Mouse (Mus musculus): ENCODE data around the gene Ppp2r3c. TPM values are rescaled to one million over a fixed set of nuclear protein-coding genes. Genes with fewer than 3 reads are reported as not detected.
"Not testable (repeated sequence)": the region's sequence is repeated elsewhere in the genome, so short reads cannot be mapped to it uniquely, and the experiment has no call there.

The Ppp2r3c gene
- polyA plus RNA-seq, 1 experiment from 2014 or later = 7.2 TPM

DNA sequence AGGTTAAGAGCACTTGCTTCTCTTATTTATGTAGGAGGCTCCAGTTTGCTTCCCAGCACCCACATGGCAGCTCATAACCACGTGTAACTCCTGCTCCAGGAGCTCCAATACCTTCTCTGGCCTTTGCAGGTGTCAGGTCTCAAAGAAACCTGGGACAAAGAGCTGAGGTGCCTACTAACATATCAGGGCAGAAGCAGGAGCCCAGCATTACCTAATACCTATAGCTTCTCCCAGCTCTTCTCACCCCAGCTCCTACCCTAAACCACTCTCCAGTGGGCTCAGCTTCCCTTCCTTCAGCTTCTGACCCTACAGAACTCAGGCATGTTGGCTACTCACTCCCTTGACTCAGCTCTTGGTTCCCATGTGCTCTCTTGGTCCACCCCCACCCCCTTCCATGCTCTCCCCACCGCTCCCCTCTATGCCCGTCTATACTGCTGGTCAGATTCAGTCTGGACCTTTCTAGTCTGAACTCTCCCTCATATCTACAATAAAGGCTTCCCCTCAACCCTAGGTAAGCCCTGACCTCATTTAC, 1.9 kb downstream of the Ppp2r3c start:
- TF ChIP-seq CTCF (IDR thresholded peaks at IDR 0.05; ENCODE audit: low read depth) = no peak
- no peak for TF ChIP-seq EP300 (optimal IDR thresholded peaks at IDR 0.05)

DNA sequence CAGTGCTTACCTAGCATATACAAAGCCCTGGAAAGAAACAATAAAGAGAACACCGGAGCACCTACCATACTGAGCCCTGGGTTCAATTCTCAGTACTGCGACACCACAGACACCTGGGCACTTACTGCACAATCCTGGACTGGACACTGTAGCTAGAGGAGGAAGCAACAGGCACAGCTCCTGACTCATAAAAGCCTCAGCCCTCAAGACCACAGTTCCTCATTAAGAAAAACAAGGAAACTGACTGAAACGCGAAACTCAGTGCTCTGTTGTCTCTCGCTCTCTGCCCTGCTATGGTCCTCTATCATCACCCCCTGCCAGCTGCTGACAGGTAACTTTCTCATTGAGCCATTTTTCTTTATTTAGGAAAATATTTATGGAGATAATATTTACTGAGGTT, 3.5 kb downstream of the Ppp2r3c start, which contains the start of gene 1110008L16Rik:
TSS of gene 1110008L16Rik (plus strand) at position 242 of the 400 bp plus-strand sequence.
- H3K9ac ChIP-seq (ENCODE audit: low read length) = no peak within 1 kb of the TSS
- WGBS = 74% methylated on average over 5 of the region's 5 CpGs
- H3K36me3 ChIP-seq (ENCODE audit: control insufficient read depth, insufficient read depth, low read length) = peaks cover 14% of the 10 kb centered on the region; the same call in 1 of the 2 replicates
- TF ChIP-seq CTCF (IDR thresholded peaks at IDR 0.05; ENCODE audit: low read depth) (no peak), EP300 (optimal IDR thresholded peaks at IDR 0.05) (no peak)
- no peak within 1 kb of the TSS for H3K27ac ChIP-seq (replicated peaks)
- H3K27me3 ChIP-seq (ENCODE audit: control insufficient read depth, insufficient read depth, low read length) = no peaks in the 10 kb centered on the region
- no peaks in the 10 kb centered on the region for H3K9me3 ChIP-seq (ENCODE audit: control insufficient read depth, low read length)
- DNase-seq (ENCODE audit: low spot score) (no peak), ATAC-seq (ENCODE audit: low FRiP score, low TSS enrichment) (no peak; the same call in 1 of the 2 replicates)
- no peaks in the 10 kb centered on the region for H3K4me1 ChIP-seq (replicated peaks; ENCODE audit: control insufficient read depth, insufficient read depth)
- no peak within 1 kb of the TSS for H3K4me2 ChIP-seq (replicated peaks; ENCODE audit: low read depth)
- no peak within 1 kb of the TSS for H3K4me3 ChIP-seq (ENCODE audit: low read depth, low read length)

More for the DNA sequence above, 1.9 kb downstream of the Ppp2r3c start:
- Histone ChIP-seq H3K9ac (ENCODE audit: low read length) (no peak overlapping the region), H3K27me3 (ENCODE audit: control insufficient read depth, insufficient read depth, low read length) (no peaks in the 10 kb centered on the region), H3K27ac (replicated peaks) (no peak overlapping the region), H3K9me3 (ENCODE audit: control insufficient read depth, low read length) (no peaks in the 10 kb centered on the region), H3K4me3 (ENCODE audit: low read depth, low read length) (no peak overlapping the region), H3K4me2 (replicated peaks; ENCODE audit: low read depth) (no peak overlapping the region), H3K36me3 (ENCODE audit: control insufficient read depth, insufficient read depth, low read length) (peaks cover 8% of the 10 kb centered on the region; the same call in 1 of the 2 replicates), H3K4me1 (replicated peaks; ENCODE audit: control insufficient read depth, insufficient read depth) (no peaks in the 10 kb centered on the region)
- DNase-seq (ENCODE audit: low spot score) (no peak), ATAC-seq (ENCODE audit: low FRiP score, low TSS enrichment) (no peak)
- WGBS = 79% methylated on average over 3 of the region's 3 CpGs

GRCm38 (mm10) chr12:55298112-55298511, 4.7 kb downstream of the Ppp2r3c start:
- Histone ChIP-seq H3K4me3 (ENCODE audit: low read depth, low read length) (no peak overlapping the region), H3K36me3 (ENCODE audit: control insufficient read depth, insufficient read depth, low read length) (peaks cover 21% of the 10 kb centered on the region; the same call in 1 of the 2 replicates), H3K4me1 (replicated peaks; ENCODE audit: control insufficient read depth, insufficient read depth) (no peaks in the 10 kb centered on the region), H3K27ac (replicated peaks) (no peak overlapping the region), H3K9me3 (ENCODE audit: control insufficient read depth, low read length) (no peaks in the 10 kb centered on the region), H3K4me2 (replicated peaks; ENCODE audit: low read depth) (no peak overlapping the region), H3K9ac (ENCODE audit: low read length) (no peak overlapping the region), H3K27me3 (ENCODE audit: control insufficient read depth, insufficient read depth, low read length) (no peaks in the 10 kb centered on the region)
- DNase-seq (ENCODE audit: low spot score) (no peak), ATAC-seq (ENCODE audit: low FRiP score, low TSS enrichment) (no peak)
- WGBS = 92% methylated on average over 9 of the region's 9 CpGs
- TF ChIP-seq EP300 (optimal IDR thresholded peaks at IDR 0.05) = no peak
- no peak for TF ChIP-seq CTCF (IDR thresholded peaks at IDR 0.05; ENCODE audit: low read depth)

GRCm38 (mm10) chr12:55277583-55277982, 25.2 kb downstream of the Ppp2r3c start:
- not testable (repeated sequence) for H3K9ac ChIP-seq (ENCODE audit: low read length); H3K4me2 ChIP-seq (replicated peaks; ENCODE audit: low read depth); H3K27ac ChIP-seq (replicated peaks); H3K36me3 ChIP-seq (ENCODE audit: control insufficient read depth, insufficient read depth, low read length); DNase-seq (ENCODE audit: low spot score); ATAC-seq (ENCODE audit: low FRiP score, low TSS enrichment); H3K4me3 ChIP-seq (ENCODE audit: low read depth, low read length); H3K9me3 ChIP-seq (ENCODE audit: control insufficient read depth, low read length); H3K4me1 ChIP-seq (replicated peaks; ENCODE audit: control insufficient read depth, insufficient read depth); H3K27me3 ChIP-seq (ENCODE audit: control insufficient read depth, insufficient read depth, low read length)
- 87% methylated on average over 3 of the region's 6 CpGs for WGBS

DNA sequence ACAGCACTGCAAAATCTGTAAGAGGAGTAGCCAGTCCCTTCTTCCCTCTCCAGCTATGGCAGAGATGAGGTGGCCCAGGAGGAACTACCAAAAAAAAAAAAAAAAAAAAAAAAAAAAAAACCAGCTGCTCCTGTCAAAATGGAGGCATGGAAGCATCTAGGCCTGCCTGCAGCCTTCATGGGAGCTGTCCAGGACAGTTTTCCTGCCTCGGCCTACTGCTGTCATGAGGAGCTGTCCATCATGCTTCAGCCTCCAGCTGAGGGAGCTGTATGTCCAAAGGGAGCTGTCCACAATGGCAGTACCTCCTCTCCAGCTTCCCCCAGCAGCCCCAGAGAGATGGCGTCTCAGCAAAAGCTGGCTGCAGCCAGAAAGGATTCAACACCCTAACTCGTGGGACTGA, 30.6 kb downstream of the Ppp2r3c start:
- WGBS = 70% methylated on average over 3 of the region's 3 CpGs
- ATAC-seq (ENCODE audit: low FRiP score, low TSS enrichment) = no peak
- H3K9ac ChIP-seq (ENCODE audit: low read length) = no peak overlapping the region

GRCm38 (mm10) chr12:55263385-55263784, 39.4 kb downstream of the Ppp2r3c start:
- H3K4me2 ChIP-seq (replicated peaks; ENCODE audit: low read depth); H3K9me3 ChIP-seq (ENCODE audit: control insufficient read depth, low read length); H3K4me1 ChIP-seq (replicated peaks; ENCODE audit: control insufficient read depth, insufficient read depth); H3K27me3 ChIP-seq (ENCODE audit: control insufficient read depth, insufficient read depth, low read length); ATAC-seq (ENCODE audit: low FRiP score, low TSS enrichment); H3K9ac ChIP-seq (ENCODE audit: low read length); H3K36me3 ChIP-seq (ENCODE audit: control insufficient read depth, insufficient read depth, low read length); H3K4me3 ChIP-seq (ENCODE audit: low read depth, low read length); DNase-seq (ENCODE audit: low spot score); H3K27ac ChIP-seq (replicated peaks): not testable (repeated sequence)
- no CpG with 5 or more reads among the region's 5 CpGs for WGBS

More for the DNA sequence above, 30.6 kb downstream of the Ppp2r3c start:
- H3K4me3 ChIP-seq (ENCODE audit: low read depth, low read length) = no peak overlapping the region
- no peaks in the 10 kb centered on the region for H3K27me3 ChIP-seq (ENCODE audit: control insufficient read depth, insufficient read depth, low read length)
- H3K36me3 ChIP-seq (ENCODE audit: control insufficient read depth, insufficient read depth, low read length) = no peaks in the 10 kb centered on the region
- no peak overlapping the region for H3K4me2 ChIP-seq (replicated peaks; ENCODE audit: low read depth)
- TF ChIP-seq EP300 (optimal IDR thresholded peaks at IDR 0.05) = no peak
- TF ChIP-seq CTCF (IDR thresholded peaks at IDR 0.05; ENCODE audit: low read depth) = no peak
- H3K4me1 ChIP-seq (replicated peaks; ENCODE audit: control insufficient read depth, insufficient read depth) = no peaks in the 10 kb centered on the region
- H3K27ac ChIP-seq (replicated peaks) = no peak overlapping the region
- DNase-seq (ENCODE audit: low spot score) = peak; percentile 14
- no peaks in the 10 kb centered on the region for H3K9me3 ChIP-seq (ENCODE audit: control insufficient read depth, low read length)

GRCm38 (mm10) chr12:55261950-55262349, 40.8 kb downstream of the Ppp2r3c start:
- not testable (repeated sequence) for H3K9me3 ChIP-seq (ENCODE audit: control insufficient read depth, low read length); H3K4me1 ChIP-seq (replicated peaks; ENCODE audit: control insufficient read depth, insufficient read depth); H3K36me3 ChIP-seq (ENCODE audit: control insufficient read depth, insufficient read depth, low read length); H3K27ac ChIP-seq (replicated peaks); ATAC-seq (ENCODE audit: low FRiP score, low TSS enrichment); H3K9ac ChIP-seq (ENCODE audit: low read length); H3K27me3 ChIP-seq (ENCODE audit: control insufficient read depth, insufficient read depth, low read length); DNase-seq (ENCODE audit: low spot score); H3K4me2 ChIP-seq (replicated peaks; ENCODE audit: low read depth); H3K4me3 ChIP-seq (ENCODE audit: low read depth, low read length)
- WGBS = no CpG with 5 or more reads among the region's 8 CpGs

DNA sequence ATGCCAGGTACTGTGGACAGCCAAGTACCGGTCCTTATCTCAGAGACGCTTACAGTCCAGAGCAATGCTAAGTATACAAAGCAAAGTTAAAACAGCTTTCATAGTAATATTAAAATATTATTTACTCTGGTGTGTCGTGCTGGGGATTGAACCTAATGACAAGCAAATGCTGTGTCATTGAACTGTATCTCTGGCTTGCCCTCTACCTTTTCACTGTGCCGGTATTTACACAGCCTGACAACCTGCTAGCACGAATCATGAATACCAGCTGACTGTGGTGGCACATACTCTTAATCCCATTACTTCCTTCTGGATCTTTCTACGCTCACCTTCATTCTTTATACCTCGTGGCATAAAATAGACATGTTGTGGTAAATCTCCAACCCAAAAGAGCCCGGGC, 60.6 kb downstream of the Ppp2r3c start:
- H3K4me2 ChIP-seq (replicated peaks; ENCODE audit: low read depth); H3K9ac ChIP-seq (ENCODE audit: low read length); DNase-seq (ENCODE audit: low spot score); H3K27me3 ChIP-seq (ENCODE audit: control insufficient read depth, insufficient read depth, low read length); H3K27ac ChIP-seq (replicated peaks); H3K4me3 ChIP-seq (ENCODE audit: low read depth, low read length); H3K36me3 ChIP-seq (ENCODE audit: control insufficient read depth, insufficient read depth, low read length); H3K4me1 ChIP-seq (replicated peaks; ENCODE audit: control insufficient read depth, insufficient read depth); H3K9me3 ChIP-seq (ENCODE audit: control insufficient read depth, low read length): not testable (repeated sequence)
- WGBS = no CpG with 5 or more reads among the region's 8 CpGs
- peak; percentile 94 for ATAC-seq (ENCODE audit: low FRiP score, low TSS enrichment)

GRCm38 (mm10) chr12:55230520-55230861, 72.3 kb downstream of the Ppp2r3c start:
- H3K9ac ChIP-seq (ENCODE audit: low read length); H3K36me3 ChIP-seq (ENCODE audit: control insufficient read depth, insufficient read depth, low read length); H3K4me1 ChIP-seq (replicated peaks; ENCODE audit: control insufficient read depth, insufficient read depth); DNase-seq (ENCODE audit: low spot score); H3K9me3 ChIP-seq (ENCODE audit: control insufficient read depth, low read length); H3K4me2 ChIP-seq (replicated peaks; ENCODE audit: low read depth); H3K27me3 ChIP-seq (ENCODE audit: control insufficient read depth, insufficient read depth, low read length); H3K27ac ChIP-seq (replicated peaks): not testable (repeated sequence)
- ATAC-seq (ENCODE audit: low FRiP score, low TSS enrichment) = peak; percentile 43; the same call in 1 of the 2 replicates
- H3K4me3 ChIP-seq (ENCODE audit: low read depth, low read length) = peak overlapping the region; percentile 27; the same call in 1 of the 2 replicates
- WGBS = under 1% methylated on average over 11 of the region's 25 CpGs

Measured in stomach, postnatal 0 days (tissue).